Mouse (Mus musculus) natural killer cell, adult 2 months (primary cell): ENCODE results near the gene Rcl1.

Experiments used
- DNase-seq, 2 experiments: peaks; one replicate each; pipeline ENCODE4 v3.0.0; 2022; ENCODE audit warnings: low spot score in 2 of 2

Rcl1 gene

DNA sequence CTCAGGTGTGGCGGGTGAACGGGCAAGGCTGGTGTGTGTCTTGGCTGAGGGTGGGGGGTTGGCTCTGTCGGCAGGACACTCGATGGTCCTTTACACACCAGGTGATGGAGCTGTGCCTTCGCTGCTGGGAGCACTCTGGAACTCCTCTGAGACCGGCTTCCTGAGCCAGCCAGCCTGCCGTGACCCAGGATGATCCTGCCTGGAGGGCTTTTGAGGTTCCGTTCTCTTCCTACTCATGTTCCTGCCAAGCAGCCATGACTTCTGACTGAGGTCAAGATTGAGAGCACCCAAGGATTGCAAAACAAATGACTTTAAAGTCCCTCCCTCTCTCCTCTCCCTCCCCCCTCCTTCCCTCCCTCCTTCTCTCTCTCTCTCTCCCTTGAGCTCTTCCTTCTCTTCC is 11.5 kb downstream of the Rcl1 start:
- no peak for DNase-seq

DNA sequence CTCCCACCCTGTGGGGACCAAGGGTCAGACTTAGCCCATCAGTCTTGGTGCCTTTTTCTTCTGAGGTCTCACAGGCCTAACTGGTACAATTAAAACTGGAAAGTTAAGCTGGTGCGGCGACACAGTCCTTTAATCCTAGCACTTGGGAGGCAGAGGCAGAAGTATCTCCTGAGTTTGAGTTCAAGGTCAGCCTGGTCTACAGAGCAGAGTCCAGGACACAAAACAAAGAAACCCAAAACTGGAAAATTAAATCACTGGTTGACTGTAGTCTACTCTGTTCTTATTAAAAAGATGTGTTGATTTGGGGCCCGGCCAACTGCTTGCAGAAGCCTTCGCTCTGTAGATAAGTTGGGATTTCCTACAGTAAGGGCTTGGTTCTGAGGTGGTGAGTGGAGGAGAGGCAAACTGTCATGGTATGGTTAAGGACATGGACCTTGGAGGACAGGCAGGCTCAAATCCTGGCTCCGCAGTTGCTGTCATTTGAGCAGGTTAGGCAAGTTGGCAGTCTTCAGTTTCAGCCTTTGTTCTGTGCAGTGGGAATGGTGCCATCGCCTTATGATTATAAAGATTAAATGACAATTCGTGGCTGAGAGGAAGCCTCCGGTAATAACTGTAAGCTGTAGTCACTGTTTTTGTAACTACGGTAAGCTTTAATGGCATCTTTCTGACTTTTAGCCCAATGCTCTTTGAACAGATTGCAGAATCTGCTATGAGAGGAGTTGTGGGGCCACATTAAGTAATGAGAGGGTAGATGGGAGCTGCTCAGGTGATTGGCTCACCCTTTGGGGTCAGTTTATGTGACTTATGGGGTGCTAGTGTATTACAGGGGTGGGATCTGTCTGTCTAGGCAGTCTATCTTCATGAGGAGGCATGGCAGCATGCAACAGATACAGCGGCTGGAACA is 12.8 kb downstream of the Rcl1 start:
- no peak for DNase-seq

- no peak for DNase-seq
These were observed 15.6 kb downstream of the Rcl1 start for GRCm38 (mm10) chr19:29116796-29117195.

- no peak for DNase-seq
These were observed 17.0 kb downstream of the Rcl1 start for GRCm38 (mm10) chr19:29118196-29118595.

DNA sequence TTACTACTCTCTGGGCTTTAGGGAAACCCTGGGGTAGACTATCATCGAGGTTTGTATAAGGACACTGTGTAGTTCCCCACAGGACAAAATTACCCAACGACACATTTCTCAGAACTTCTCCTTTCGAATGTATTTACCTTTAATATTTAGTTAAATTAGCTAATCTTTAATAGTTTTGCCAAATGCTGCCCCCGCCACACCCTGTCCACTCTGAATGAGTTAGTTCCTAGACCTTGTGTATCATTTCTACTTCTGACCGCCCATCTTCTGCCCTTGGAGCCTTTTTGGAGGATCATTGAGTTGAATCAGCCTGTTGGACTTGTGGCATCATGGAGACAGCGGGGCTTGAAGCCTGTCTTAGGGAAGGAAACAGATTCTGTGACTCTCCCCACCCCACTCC is 19.1 kb downstream of the Rcl1 start:
- DNase-seq = no peak

DNA sequence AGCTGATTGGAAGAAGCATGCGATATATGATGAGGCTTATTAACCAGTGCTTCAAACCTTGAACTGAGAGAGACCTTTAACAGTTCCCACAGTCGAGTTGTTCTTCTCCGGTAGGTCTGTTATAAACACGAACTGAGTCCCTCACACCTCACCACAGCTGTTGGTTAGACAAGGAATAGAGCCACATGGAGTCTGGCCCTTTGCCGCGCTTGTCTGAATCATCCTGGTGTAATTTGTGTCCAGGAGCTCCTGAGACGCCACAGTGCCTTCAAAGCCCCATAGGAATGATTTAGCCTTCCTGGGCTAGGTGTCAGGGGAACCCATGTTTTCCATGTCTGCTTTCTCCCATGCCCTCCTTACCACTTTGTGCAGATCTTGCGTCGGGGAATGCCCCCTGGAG is 20.2 kb downstream of the Rcl1 start:
- DNase-seq = no peak

GRCm38 (mm10) chr19:29124886-29125585 is 23.9 kb downstream of the Rcl1 start:
- DNase-seq = no peak

GRCm38 (mm10) chr19:29126347-29127015 is 25.3 kb downstream of the Rcl1 start:
- no peak for DNase-seq

DNA sequence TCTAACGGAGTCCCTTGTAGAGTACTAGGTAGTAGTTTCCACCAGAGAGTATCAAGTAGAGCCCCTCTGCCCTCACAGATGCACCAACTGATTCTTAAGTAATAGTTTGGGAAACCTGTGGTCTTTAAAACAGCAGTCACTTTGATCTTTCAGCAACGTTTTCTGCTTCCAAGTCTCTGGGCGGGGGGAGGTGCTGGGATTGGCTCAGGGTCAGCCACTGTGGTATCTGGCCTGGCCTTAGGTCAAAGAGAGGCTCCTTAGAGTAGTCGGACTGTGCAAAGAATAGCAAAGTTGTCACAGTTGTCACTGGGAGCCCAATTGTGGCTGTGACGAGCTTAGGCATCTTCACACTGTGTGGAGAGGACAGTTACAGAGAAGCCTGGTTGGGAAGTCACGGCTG is 26.2 kb downstream of the Rcl1 start:
- no peak for DNase-seq

GRCm38 (mm10) chr19:29128217-29128616 is 27.0 kb downstream of the Rcl1 start:
- DNase-seq = no peak

DNA sequence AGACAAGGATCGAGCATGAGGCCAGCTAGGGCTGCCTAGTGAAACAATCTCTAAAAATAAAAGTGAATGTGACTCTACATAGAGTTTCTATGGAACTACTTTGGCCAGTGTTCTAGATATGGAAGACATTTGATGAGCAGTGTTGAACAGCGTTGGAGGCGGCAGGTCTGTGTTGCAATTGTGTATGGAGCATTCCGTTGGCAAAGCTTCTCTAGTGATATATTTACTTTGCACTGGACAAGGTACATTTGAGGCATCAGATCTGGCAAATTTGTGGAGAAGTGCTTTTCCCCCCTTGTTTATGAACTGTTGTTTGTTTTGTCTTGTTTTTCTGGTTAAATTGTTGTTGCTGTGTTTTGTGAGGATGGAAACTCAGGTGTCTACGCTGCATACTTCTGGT is 28.4 kb downstream of the Rcl1 start:
- no peak for DNase-seq

DNA sequence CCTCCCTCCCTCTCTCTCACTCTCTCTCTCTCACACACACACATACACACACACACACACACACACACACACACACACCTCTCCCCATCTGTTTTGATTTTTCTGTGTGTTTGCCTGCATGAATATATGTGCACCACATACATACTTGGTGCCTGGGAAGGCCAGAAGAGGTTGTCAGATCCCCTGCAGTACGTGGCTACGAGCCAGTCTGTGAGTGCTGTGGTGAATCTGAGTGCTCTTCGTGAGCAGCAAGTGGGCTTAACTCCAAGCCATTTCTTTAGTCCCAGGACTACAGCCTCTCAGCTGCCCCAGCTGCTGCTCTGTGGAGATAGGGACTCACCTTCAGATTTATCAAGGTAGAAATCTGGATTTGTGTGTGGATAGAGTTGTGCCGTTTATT is 30.0 kb downstream of the Rcl1 start:
- no peak for DNase-seq

DNA sequence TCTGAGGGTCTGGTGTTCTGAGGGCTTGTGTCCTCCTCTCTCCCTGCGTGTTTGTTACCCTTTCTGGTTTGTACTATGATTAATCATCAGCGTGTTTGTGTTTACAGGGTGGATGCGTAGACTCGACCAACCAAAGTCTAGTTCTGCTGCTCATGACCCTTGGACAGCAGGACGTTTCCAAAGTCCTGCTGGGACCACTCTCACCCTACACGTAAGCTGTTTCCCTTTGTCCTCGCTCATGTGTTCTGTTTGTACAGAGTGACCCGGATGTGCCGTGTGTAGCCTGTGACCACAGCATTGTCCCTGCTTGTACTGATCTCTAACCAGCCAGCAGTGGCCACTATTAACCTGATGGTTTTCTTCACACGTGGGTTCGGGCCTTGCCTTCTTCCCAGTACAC is 33.1 kb downstream of the Rcl1 start:
- no peak for DNase-seq

- DNase-seq = no peak
These were observed 34.1 kb downstream of the Rcl1 start for GRCm38 (mm10) chr19:29135172-29135736.

- no peak for DNase-seq
These were observed 37.5 kb downstream of the Rcl1 start for GRCm38 (mm10) chr19:29138546-29139270.

DNA sequence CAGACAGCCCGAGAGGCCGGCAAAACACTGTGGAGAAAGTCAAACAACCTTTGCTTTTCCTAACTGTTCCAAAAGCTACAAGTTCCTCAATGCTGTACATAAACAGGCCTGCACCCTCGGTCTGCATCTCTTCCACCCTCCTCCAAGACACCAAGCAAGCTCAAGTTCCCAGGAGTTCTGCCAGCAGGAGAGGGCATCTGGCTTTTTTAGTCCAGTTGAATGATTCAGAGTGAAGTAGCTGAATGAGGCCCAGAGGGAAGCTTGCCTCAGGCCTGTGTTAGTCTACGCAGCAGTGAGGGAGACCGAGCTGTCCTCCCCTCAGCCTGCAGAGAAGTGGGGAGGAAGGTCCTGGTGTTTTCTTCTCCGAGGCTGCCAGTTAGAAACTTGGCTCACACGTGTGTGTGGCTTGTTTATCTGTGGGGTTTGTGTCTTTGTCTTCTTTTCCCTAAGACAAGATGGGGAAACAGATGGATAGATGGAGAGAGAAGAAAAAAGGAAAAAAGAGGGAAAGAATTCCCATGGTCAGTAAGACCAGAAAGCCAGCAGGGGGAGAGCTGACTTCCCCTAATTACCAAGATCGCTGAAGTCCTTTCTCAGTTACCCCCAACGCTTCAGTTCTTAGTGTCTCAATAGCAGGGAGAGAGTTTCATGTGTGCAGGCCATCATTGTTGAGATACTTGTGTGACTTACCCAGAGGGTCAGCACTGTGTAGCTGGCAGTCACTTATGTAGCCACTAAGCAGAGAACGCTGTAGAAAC is 38.7 kb downstream of the Rcl1 start:
- DNase-seq = no peak

- DNase-seq = no peak
These were observed 39.8 kb downstream of the Rcl1 start for GRCm38 (mm10) chr19:29140933-29141332.

DNA sequence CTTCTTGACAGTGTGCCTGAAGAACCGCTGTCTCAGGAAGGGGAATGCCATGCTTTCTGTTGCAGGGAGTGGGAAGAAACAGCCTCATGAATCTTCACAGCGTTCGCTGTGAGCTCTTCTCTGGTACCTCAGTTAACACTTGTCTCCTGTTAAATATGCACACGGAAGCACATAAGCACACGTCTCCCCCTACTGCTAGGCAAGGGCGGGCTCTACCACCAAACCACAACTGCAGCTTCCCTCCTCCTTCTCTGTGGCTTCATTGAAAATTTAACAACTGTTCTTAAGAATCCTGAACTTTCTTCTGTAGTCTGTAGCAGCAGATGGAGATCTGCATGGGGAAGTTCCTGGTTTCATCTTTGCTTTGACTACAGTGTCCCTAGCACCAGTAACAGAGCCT is 41.1 kb downstream of the Rcl1 start:
- DNase-seq = peak in 1 of 2 experiments; percentile 4

DNA sequence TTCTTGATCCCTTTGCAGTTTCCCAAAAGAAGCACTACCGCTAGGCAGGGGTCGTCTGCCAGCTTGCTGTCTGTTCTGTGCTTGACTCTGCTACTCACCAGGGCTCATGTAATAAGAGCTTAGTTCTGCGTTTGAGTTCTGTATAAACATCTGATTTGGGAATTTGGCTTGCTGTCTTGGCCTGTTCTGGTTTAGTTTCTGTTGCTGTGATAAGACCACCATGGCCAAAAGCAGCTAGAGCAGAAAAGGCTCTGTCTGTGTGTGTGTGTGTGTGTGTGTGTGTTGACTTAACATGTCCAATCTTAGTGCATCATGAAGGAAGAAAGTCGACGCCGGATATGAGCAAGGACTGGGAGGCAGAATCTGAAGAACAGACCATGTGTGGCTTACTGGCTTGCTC is 44.2 kb downstream of the Rcl1 start:
- no peak for DNase-seq

- no peak for DNase-seq
These were observed 45.6 kb downstream of the Rcl1 start for GRCm38 (mm10) chr19:29146820-29147219.

DNA sequence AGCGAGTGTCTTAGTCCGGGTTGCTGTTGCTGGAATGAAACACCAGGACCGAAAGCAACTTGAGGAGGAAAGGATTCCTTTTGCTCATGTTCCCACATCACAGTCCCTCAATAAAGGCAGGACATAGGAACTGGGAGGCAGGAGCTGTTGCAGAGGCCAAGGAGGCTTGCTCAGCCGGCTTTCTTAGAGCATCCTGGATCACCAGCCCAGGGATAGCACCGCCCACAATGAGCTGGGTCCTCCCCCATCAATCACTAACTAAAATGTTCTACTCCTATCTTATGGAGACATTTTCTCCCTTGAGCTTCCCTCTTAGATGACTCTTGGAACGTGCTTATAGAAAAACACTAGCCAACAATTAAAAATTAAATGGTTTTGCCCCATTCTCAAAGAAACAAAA is 48.4 kb downstream of the Rcl1 start:
- DNase-seq = no peak
